Mouse (Mus musculus) heart, postnatal 0 days (tissue): ENCODE measurements around the gene Olfr1042. TPM values are rescaled to one million over a fixed set of nuclear protein-coding genes. Genes with fewer than 3 reads are reported as not detected.
"Not testable (repeated sequence)": the region's sequence is repeated elsewhere in the genome, so short reads cannot be mapped to it uniquely, and the experiment has no call there.

Experiments used
- ATAC-seq: fragments of 200-750 bp; cut with Nextera tagmentation; 2 replicates; pipeline ENCODE4 v1.8.0; 2017; ENCODE audit warnings: low read depth, moderate number of reproducible peaks, moderate library complexity; ENCODE audit not compliant: insufficient read depth
- DNase-seq: peaks from one replicate; pipeline ENCODE4 v3.0.0-alpha.2; 2016; ENCODE audit warnings: low spot score
- H3K27ac ChIP-seq: fragments of 300-500 bp; sonication (generic); 2 replicates; pipeline ENCODE4 v1.5.1; 2014; ENCODE audit warnings: low read depth, mild to moderate bottlenecking
- H3K27me3 ChIP-seq: fragments of 300-500 bp; sonication (generic); 2 replicates; pipeline ENCODE4 v1.6.1; 2014; ENCODE audit warnings: low read length, mixed read lengths; ENCODE audit not compliant: control insufficient read depth, insufficient read depth
- H3K36me3 ChIP-seq: fragments of 300-500 bp; sonication (generic); replicated peaks from 2 replicates; pipeline ENCODE4 v1.6.1; 2014; ENCODE audit warnings: low read length, mixed read lengths; ENCODE audit not compliant: control insufficient read depth, insufficient read depth
- H3K4me1 ChIP-seq: fragments of 300-500 bp; sonication (generic); 2 replicates; pipeline ENCODE4 v1.6.1; 2014; ENCODE audit warnings: antibody characterized with exemption; ENCODE audit not compliant: control insufficient read depth, insufficient read depth
- H3K4me2 ChIP-seq: fragments of 300-500 bp; sonication (generic); 2 replicates; pipeline ENCODE4 v1.6.1; 2014; ENCODE audit warnings: low read depth, mild to moderate bottlenecking, low read length, moderate library complexity
- H3K4me3 ChIP-seq: fragments of 300-500 bp; sonication (generic); 2 replicates; pipeline ENCODE4 v1.5.1; 2014; ENCODE audit warnings: low read depth, low read length
- H3K9ac ChIP-seq: fragments of 300-500 bp; sonication (generic); replicated peaks from 2 replicates; pipeline ENCODE4 v1.6.1; 2014; ENCODE audit warnings: low read depth, low read length, mixed read lengths
- H3K9me3 ChIP-seq: fragments of 300-500 bp; sonication (generic); replicated peaks from 2 replicates; pipeline ENCODE4 v1.6.1; 2016; ENCODE audit warnings: low read length; ENCODE audit not compliant: control insufficient read depth
- CTCF ChIP-seq: IDR thresholded peaks from 2 replicates; pipeline ENCODE4 v1.5.1; 2016; ENCODE audit warnings: antibody characterized with exemption, control low read depth, low read depth
- EP300 ChIP-seq: IDR thresholded peaks from 2 replicates; pipeline ENCODE4 v1.6.1; 2016; ENCODE audit warnings: antibody characterized with exemption, low read depth
- WGBS: fragments of 180-500 bp; shearing (Covaris S2); extraction: QIAGEN DNeasy Blood & Tissue Kit; methylation state at CpG from one replicate; pipeline ENCODE4 v1.1.7; 2014; 5-methylcytosine and 5-hydroxymethylcytosine counted together
- polyA plus RNA-seq: library from polyadenylated mRNA; unstranded; fragments of >200 nt; fragmentation: Nextera tagmentation; extraction: Ambion mirVana; gene quantifications from 2 replicates; pipeline ENCODE4 v1.2.1, GENCODE M21; 2015
- total RNA-seq: library from RNA; depleted of rRNA; stranded (reverse); fragments of >200 nt; gene quantifications from 2 replicates; pipeline ENCODE4 v1.2.3, GENCODE M21; 2014; ENCODE audit warnings: low replicate concordance; rRNA removed

The Olfr1042 gene
- total RNA-seq (not detected in 2 replicates), polyA plus RNA-seq (not detected in 2 replicates)

- WGBS = 83% methylated on average over 2 of the region's 2 CpGs
- Histone ChIP-seq H3K4me1 (no peaks in the 10 kb centered on the region), H3K4me2 (no peak within 1 kb of the TSS), H3K36me3 (no peaks in the 10 kb centered on the region), H3K27ac (no peak within 1 kb of the TSS), H3K27me3 (no peaks in the 10 kb centered on the region), H3K9me3 (no peaks in the 10 kb centered on the region), H3K9ac (no peak within 1 kb of the TSS), H3K4me3 (no peak within 1 kb of the TSS)
- DNase-seq (no peak), ATAC-seq (no peak)
- TF ChIP-seq CTCF (no peak), EP300 (no peak)
Measured at GRCm38 (mm10) chr2:86161738-86162137, at the start of gene Olfr1042. TSS of gene Olfr1042 (minus strand) at chr2:86161838.

GRCm38 (mm10) chr2:86202909-86203308 lies 41.3 kb upstream of the Olfr1042 start, which contains the start of gene Olfr1045:
TSS of gene Olfr1045 (minus strand) at chr2:86203009.
- TF ChIP-seq EP300 (no peak), CTCF (no peak)
- Histone ChIP-seq H3K27me3 (no peaks in the 10 kb centered on the region), H3K4me3 (no peak within 1 kb of the TSS), H3K4me2 (no peak within 1 kb of the TSS), H3K36me3 (no peaks in the 10 kb centered on the region), H3K9me3 (no peaks in the 10 kb centered on the region), H3K9ac (no peak within 1 kb of the TSS), H3K27ac (no peak within 1 kb of the TSS), H3K4me1 (no peaks in the 10 kb centered on the region)
- DNase-seq (no peak), ATAC-seq (no peak)

- no peak for TF ChIP-seq CTCF
- no peak for TF ChIP-seq EP300
- ATAC-seq = no peak
- DNase-seq = no peak
- H3K27ac ChIP-seq = no peak overlapping the region
- H3K36me3 ChIP-seq = no peaks in the 10 kb centered on the region
- no peaks in the 10 kb centered on the region for H3K9me3 ChIP-seq
- H3K4me2 ChIP-seq = no peak overlapping the region
- 9% methylated on average over 1 of the region's 1 CpGs for WGBS
- no peak overlapping the region for H3K9ac ChIP-seq
- H3K4me3 ChIP-seq = no peak overlapping the region
- H3K27me3 ChIP-seq = no peaks in the 10 kb centered on the region
- no peaks in the 10 kb centered on the region for H3K4me1 ChIP-seq
Measured at GRCm38 (mm10) chr2:86195863-86196262, 34.2 kb upstream of the Olfr1042 start.

- H3K4me1 ChIP-seq = no peaks in the 10 kb centered on the region
- no peak within 1 kb of the TSS for H3K9ac ChIP-seq
- no peaks in the 10 kb centered on the region for H3K27me3 ChIP-seq
- DNase-seq (no peak), ATAC-seq (no peak)
- H3K27ac ChIP-seq = no peak within 1 kb of the TSS
- no peaks in the 10 kb centered on the region for H3K36me3 ChIP-seq
- no peak within 1 kb of the TSS for H3K4me3 ChIP-seq
- no peak within 1 kb of the TSS for H3K4me2 ChIP-seq
- no peak for TF ChIP-seq CTCF
- no peak for TF ChIP-seq EP300
- no peaks in the 10 kb centered on the region for H3K9me3 ChIP-seq
Measured at GRCm38 (mm10) chr2:86185583-86185982, 23.9 kb upstream of the Olfr1042 start, which contains the start of gene Olfr52. TSS of gene Olfr52 (minus strand) at chr2:86185683.

- no peak for ATAC-seq
- DNase-seq = no peak
- WGBS = 66% methylated on average over 3 of the region's 3 CpGs
- no peak overlapping the region for H3K27ac ChIP-seq
- no peak overlapping the region for H3K4me2 ChIP-seq
- H3K4me1 ChIP-seq = no peaks in the 10 kb centered on the region
- TF ChIP-seq EP300 (no peak), CTCF (no peak)
- H3K4me3 ChIP-seq = no peak overlapping the region
- no peaks in the 10 kb centered on the region for H3K36me3 ChIP-seq
- H3K9me3 ChIP-seq = no peaks in the 10 kb centered on the region
- H3K9ac ChIP-seq = no peak overlapping the region
- no peaks in the 10 kb centered on the region for H3K27me3 ChIP-seq
Measured at GRCm38 (mm10) chr2:86179950-86180349, 18.3 kb upstream of the Olfr1042 start.

- TF ChIP-seq CTCF (no peak), EP300 (no peak)
- no peak within 1 kb of the TSS for H3K9ac ChIP-seq
- H3K36me3 ChIP-seq = no peaks in the 10 kb centered on the region
- H3K27me3 ChIP-seq = no peaks in the 10 kb centered on the region
- no peaks in the 10 kb centered on the region for H3K4me1 ChIP-seq
- H3K27ac ChIP-seq = no peak within 1 kb of the TSS
- H3K9me3 ChIP-seq = no peaks in the 10 kb centered on the region
- no peak within 1 kb of the TSS for H3K4me3 ChIP-seq
- no peak within 1 kb of the TSS for H3K4me2 ChIP-seq
- DNase-seq = no peak
- no peak for ATAC-seq
Measured at GRCm38 (mm10) chr2:86177720-86178119, 16.1 kb upstream of the Olfr1042 start, which contains the start of gene Olfr1044. TSS of gene Olfr1044 (minus strand) at chr2:86177820.

GRCm38 (mm10) chr2:86175422-86175821 lies 13.8 kb upstream of the Olfr1042 start:
- not testable (repeated sequence) for H3K4me2 ChIP-seq, H3K27me3 ChIP-seq, H3K27ac ChIP-seq, H3K9ac ChIP-seq, H3K4me3 ChIP-seq, H3K4me1 ChIP-seq, DNase-seq, ATAC-seq, H3K36me3 ChIP-seq, H3K9me3 ChIP-seq
- WGBS = 68% methylated on average over 7 of the region's 7 CpGs
